Mouse (Mus musculus) myocyte (in vitro differentiated cells): ENCODE measurements around the gene Ranbp2. TPM values are rescaled to one million over a fixed set of nuclear protein-coding genes. Genes with fewer than 3 reads are reported as not detected.

ENCODE experiments used
- H3K27me3 ChIP-seq: one replicate; pipeline ENCODE4 v1.6.1; 2011; ENCODE audit not compliant: control insufficient read depth, insufficient read depth, insufficient read length
- H3K36me3 ChIP-seq: one replicate; pipeline ENCODE4 v1.6.1; 2011; ENCODE audit not compliant: control insufficient read depth, insufficient read depth
- H3K4me2 ChIP-seq: one replicate; pipeline ENCODE4 v1.6.1; 2011; ENCODE audit warnings: low read depth, control low read depth
- H3K4me3 ChIP-seq: one replicate; pipeline ENCODE4 v1.5.1; 2011; ENCODE audit warnings: mild to moderate bottlenecking, control low read depth, moderate library complexity
- H3K79me2 ChIP-seq: one replicate; pipeline ENCODE4 v1.6.1; 2011; ENCODE audit not compliant: control insufficient read depth, insufficient read depth
- H3ac ChIP-seq: one replicate; pipeline ENCODE4 v1.6.1; 2011; ENCODE audit not compliant: control insufficient read depth, insufficient read length
- CEBPB ChIP-seq: IDR thresholded peaks from 2 replicates; pipeline ENCODE4 v1.6.1; 2011; ENCODE audit warnings: mild to moderate bottlenecking, moderate library complexity; ENCODE audit not compliant: poor library complexity, insufficient read depth, severe bottlenecking
- E2F4 ChIP-seq: IDR thresholded peaks from one replicate; pipeline ENCODE4 v1.6.1; 2011; ENCODE audit warnings: mild to moderate bottlenecking, control low read depth, moderate library complexity; ENCODE audit not compliant: insufficient read depth
- MAX ChIP-seq: IDR thresholded peaks from one replicate; pipeline ENCODE4 v1.6.1; 2011; ENCODE audit warnings: low read depth, mild to moderate bottlenecking, control low read depth
- MYOD1 ChIP-seq, 3 experiments: IDR thresholded peaks; one replicate each; pipeline ENCODE4 v1.6.1; 2011; ENCODE audit warnings: control low read depth in 2 of 3, low read depth in 2 of 3, mild to moderate bottlenecking in 2 of 3, moderate library complexity in 1 of 3; ENCODE audit not compliant: insufficient read length in 2 of 3, control insufficient read depth in 1 of 3
- MYOG ChIP-seq, 3 experiments: IDR thresholded peaks; one replicate each; pipeline ENCODE4 v1.6.1; 2011; ENCODE audit warnings: control low read depth in 2 of 3, low read depth in 2 of 3, mild to moderate bottlenecking in 2 of 3; ENCODE audit not compliant: insufficient read length in 2 of 3, control insufficient read depth in 1 of 3, insufficient read depth in 1 of 3
- POLR2A ChIP-seq: IDR thresholded peaks from one replicate; pipeline ENCODE4 v1.6.1; 2011; ENCODE audit warnings: low read depth, mild to moderate bottlenecking, control low read depth, moderate library complexity; ENCODE audit not compliant: insufficient read length
- POLR2AphosphoS2 ChIP-seq: IDR thresholded peaks from one replicate; pipeline ENCODE4 v1.6.1; 2011; ENCODE audit warnings: low read depth, control low read depth; ENCODE audit not compliant: insufficient read length
- REST ChIP-seq: IDR thresholded peaks from one replicate; pipeline ENCODE4 v1.6.1; 2011; ENCODE audit warnings: mild to moderate bottlenecking, control low read depth, moderate library complexity; ENCODE audit not compliant: insufficient read depth, insufficient read length
- SRF ChIP-seq: IDR thresholded peaks from one replicate; pipeline ENCODE4 v1.6.1; 2011; ENCODE audit warnings: low read depth; ENCODE audit not compliant: control insufficient read depth, insufficient read length
- TCF12 ChIP-seq: IDR thresholded peaks from one replicate; pipeline ENCODE4 v1.6.1; 2011; ENCODE audit warnings: mild to moderate bottlenecking, control low read depth; ENCODE audit not compliant: poor library complexity, insufficient read depth, severe bottlenecking
- TCF3 ChIP-seq: IDR thresholded peaks from one replicate; pipeline ENCODE4 v1.6.1; 2011; ENCODE audit warnings: low read depth, control low read depth; ENCODE audit not compliant: insufficient read length
- USF1 ChIP-seq: IDR thresholded peaks from one replicate; pipeline ENCODE4 v1.6.1; 2011; ENCODE audit warnings: low read depth, mild to moderate bottlenecking, control low read depth, moderate library complexity
- polyA plus RNA-seq: library from polyadenylated mRNA; unstranded; fragments of >200 nt; fragmentation: generic; extraction: Trizol; gene quantifications from one replicate; pipeline ENCODE4 v1.2.1, GENCODE M21; 2012; ENCODE audit warnings: missing spikeins

The Ranbp2 gene
- polyA plus RNA-seq, 1 experiment = 7.8 TPM

DNA sequence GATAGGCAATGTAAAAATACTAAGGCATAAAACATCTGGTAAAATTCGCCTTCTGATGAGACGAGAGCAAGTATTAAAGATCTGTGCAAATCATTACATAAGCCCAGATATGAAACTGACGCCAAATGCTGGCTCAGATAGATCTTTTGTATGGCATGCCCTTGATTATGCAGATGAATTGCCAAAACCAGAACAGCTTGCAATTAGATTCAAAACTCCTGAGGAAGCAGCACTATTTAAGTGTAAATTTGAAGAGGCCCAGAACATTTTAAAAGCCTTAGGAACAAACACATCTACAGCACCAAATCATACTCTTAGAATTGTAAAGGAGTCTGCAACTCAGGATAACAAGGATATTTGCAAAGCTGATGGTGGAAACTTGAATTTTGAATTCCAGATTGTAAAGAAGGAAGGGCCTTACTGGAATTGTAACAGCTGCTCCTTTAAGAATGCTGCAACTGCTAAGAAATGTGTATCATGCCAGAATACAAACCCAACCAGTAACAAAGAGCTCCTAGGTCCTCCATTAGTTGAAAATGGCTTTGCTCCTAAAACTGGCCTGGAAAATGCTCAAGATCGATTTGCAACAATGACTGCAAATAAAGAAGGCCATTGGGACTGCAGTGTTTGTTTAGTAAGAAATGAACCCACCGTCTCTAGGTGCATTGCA, 30.5 kb downstream of the Ranbp2 start:
- no peak overlapping the region for H3K4me3 ChIP-seq
- no peak for TF ChIP-seq SRF
- no peak for TF ChIP-seq POLR2A
- TF ChIP-seq USF1 = no peak
- no peak for TF ChIP-seq MYOD1 (IDR thresholded peaks at IDR 0.05; ENCODE audit: control insufficient read depth in 1 of 3, insufficient read length in 2 of 3, low read depth in 2 of 3)
- no peak for TF ChIP-seq REST
- TF ChIP-seq MAX = no peak
- TF ChIP-seq POLR2AphosphoS2 = no peak
- no peak for TF ChIP-seq TCF12
- no peak for TF ChIP-seq CEBPB
- no peak for TF ChIP-seq MYOG (IDR thresholded peaks at IDR 0.05; ENCODE audit: control insufficient read depth in 1 of 3, insufficient read depth in 1 of 3, insufficient read length in 2 of 3, low read depth in 2 of 3)
- no peak for TF ChIP-seq E2F4
- no peak for TF ChIP-seq TCF3
- peaks cover 83% of the 10 kb centered on the region for H3K36me3 ChIP-seq
- no peak overlapping the region for H3K4me2 ChIP-seq
- H3K79me2 ChIP-seq = no peaks in the 10 kb centered on the region
- H3ac ChIP-seq = no peak overlapping the region
- no peaks in the 10 kb centered on the region for H3K27me3 ChIP-seq

DNA sequence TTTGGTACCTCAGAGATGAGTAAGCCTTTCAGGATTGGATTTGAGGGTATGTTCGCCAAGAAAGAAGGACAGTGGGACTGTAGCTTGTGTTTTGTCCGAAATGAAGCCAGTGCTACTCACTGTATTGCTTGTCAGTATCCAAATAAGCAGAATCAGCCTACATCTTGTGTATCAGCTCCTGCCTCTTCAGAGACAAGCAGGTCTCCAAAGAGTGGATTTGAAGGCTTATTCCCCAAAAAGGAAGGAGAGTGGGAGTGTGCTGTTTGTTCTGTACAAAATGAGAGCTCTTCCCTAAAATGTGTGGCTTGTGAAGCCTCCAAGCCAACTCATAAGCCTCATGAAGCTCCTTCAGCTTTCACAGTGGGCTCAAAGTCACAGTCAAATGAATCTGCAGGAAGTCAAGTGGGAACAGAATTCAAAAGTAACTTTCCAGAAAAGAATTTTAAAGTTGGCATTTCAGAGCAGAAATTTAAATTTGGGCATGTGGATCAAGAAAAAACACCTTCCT, 31.4 kb downstream of the Ranbp2 start:
- TF ChIP-seq REST (no peak), MYOD1 (IDR thresholded peaks at IDR 0.05; ENCODE audit: control insufficient read depth in 1 of 3, insufficient read length in 2 of 3, low read depth in 2 of 3) (no peak), CEBPB (no peak), POLR2A (no peak), MYOG (IDR thresholded peaks at IDR 0.05; ENCODE audit: control insufficient read depth in 1 of 3, insufficient read depth in 1 of 3, insufficient read length in 2 of 3, low read depth in 2 of 3) (no peak), E2F4 (no peak), SRF (no peak), POLR2AphosphoS2 (no peak), TCF12 (no peak), MAX (no peak), USF1 (no peak)
- Histone ChIP-seq H3ac (no peak overlapping the region), H3K27me3 (no peaks in the 10 kb centered on the region), H3K79me2 (no peaks in the 10 kb centered on the region), H3K36me3 (peaks cover 88% of the 10 kb centered on the region), H3K4me2 (no peak overlapping the region), H3K4me3 (no peak overlapping the region)

GRCm38 (mm10) chr10:58479954-58480490, 33.3 kb downstream of the Ranbp2 start:
- H3K4me3 ChIP-seq = no peak overlapping the region
- TF ChIP-seq MYOG (IDR thresholded peaks at IDR 0.05; ENCODE audit: control insufficient read depth in 1 of 3, insufficient read depth in 1 of 3, insufficient read length in 2 of 3, low read depth in 2 of 3) (no peak), SRF (no peak), E2F4 (no peak), TCF12 (no peak), POLR2AphosphoS2 (no peak), MAX (no peak), POLR2A (no peak), MYOD1 (IDR thresholded peaks at IDR 0.05; ENCODE audit: control insufficient read depth in 1 of 3, insufficient read length in 2 of 3, low read depth in 2 of 3) (no peak), REST (no peak), CEBPB (no peak), TCF3 (no peak), USF1 (no peak)
- no peak overlapping the region for H3ac ChIP-seq
- H3K27me3 ChIP-seq = no peaks in the 10 kb centered on the region
- no peaks in the 10 kb centered on the region for H3K79me2 ChIP-seq
- no peak overlapping the region for H3K4me2 ChIP-seq
- peaks cover 82% of the 10 kb centered on the region for H3K36me3 ChIP-seq

DNA sequence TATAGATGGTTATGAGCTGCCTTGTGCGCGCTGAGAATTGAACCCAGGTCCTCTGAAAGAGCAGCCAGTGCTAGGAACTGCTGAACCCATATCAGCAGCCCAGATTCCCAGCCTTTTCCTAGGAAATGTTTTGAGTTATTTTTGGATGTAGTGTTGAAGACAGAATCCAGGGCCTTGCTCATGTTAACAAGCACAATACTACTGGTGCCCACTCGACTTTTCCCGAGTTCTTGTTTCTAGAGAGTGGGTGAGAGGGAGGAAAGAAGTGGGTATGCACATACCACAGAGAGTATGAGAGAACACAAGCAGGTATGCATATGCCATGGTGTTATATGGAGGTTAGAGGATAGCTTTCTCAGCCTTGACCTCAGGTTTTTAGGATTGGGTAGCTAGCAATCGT, 44.3 kb downstream of the Ranbp2 start:
- Histone ChIP-seq H3K36me3 (peaks cover 70% of the 10 kb centered on the region), H3K79me2 (no peaks in the 10 kb centered on the region), H3K27me3 (no peaks in the 10 kb centered on the region)

More for the DNA sequence above, 44.3 kb downstream of the Ranbp2 start:
- TF ChIP-seq REST (no peak), TCF3 (no peak), MAX (no peak), POLR2AphosphoS2 (no peak), MYOD1 (IDR thresholded peaks at IDR 0.05; ENCODE audit: control insufficient read depth in 1 of 3, insufficient read length in 2 of 3, low read depth in 2 of 3) (no peak), TCF12 (no peak), SRF (no peak), MYOG (IDR thresholded peaks at IDR 0.05; ENCODE audit: control insufficient read depth in 1 of 3, insufficient read depth in 1 of 3, insufficient read length in 2 of 3, low read depth in 2 of 3) (no peak), POLR2A (no peak), CEBPB (no peak), USF1 (no peak), E2F4 (no peak)
- Histone ChIP-seq H3K4me2 (no peak overlapping the region), H3ac (no peak overlapping the region), H3K4me3 (no peak overlapping the region)
